Mouse (Mus musculus) right cerebral cortex, postnatal 10 days (tissue): ENCODE measurements at regions not wholly inside any gene's neighbourhood (a gene's known extent, or its start where the extent isn't known, plus 50 kb on each side); places are given as distances from the start of the nearest gene placed in this dataset.

Experiments used
- DNase-seq, 2 experiments: peaks; one replicate each; pipeline ENCODE4 v3.0.0; 2021; ENCODE audit warnings: low spot score in 2 of 2

- no peak for DNase-seq
Observed at GRCm38 (mm10) chr13:44133436-44133835, 348.9 kb downstream of the Cd83 start.

GRCm38 (mm10) chr13:44141181-44141580 lies 356.6 kb downstream of the Cd83 start:
- DNase-seq: no peak

- DNase-seq: no peak
Observed at GRCm38 (mm10) chr13:44145441-44145840, 360.9 kb downstream of the Cd83 start.

- DNase-seq: no peak
Observed at GRCm38 (mm10) chr13:44147841-44148240, 363.3 kb downstream of the Cd83 start.

GRCm38 (mm10) chr13:44149499-44149898 lies 364.9 kb downstream of the Cd83 start:
- DNase-seq: no peak

- no peak for DNase-seq
Observed at GRCm38 (mm10) chr13:44151526-44151925, 367.0 kb downstream of the Cd83 start.

GRCm38 (mm10) chr13:44152806-44153613 lies 368.4 kb downstream of the Cd83 start:
- no peak for DNase-seq

- no peak for DNase-seq
Observed at GRCm38 (mm10) chr13:44153784-44154183, 369.2 kb downstream of the Cd83 start.

GRCm38 (mm10) chr13:44155956-44156355 lies 371.4 kb downstream of the Cd83 start:
- DNase-seq: no peak

GRCm38 (mm10) chr13:44156546-44156945 lies 372.0 kb downstream of the Cd83 start:
- DNase-seq: no peak

- DNase-seq: no peak
Observed at GRCm38 (mm10) chr13:44157236-44157635, 372.7 kb downstream of the Cd83 start.

- DNase-seq: no peak
Observed at GRCm38 (mm10) chr13:44158364-44158763, 373.8 kb downstream of the Cd83 start.

- no peak for DNase-seq
Observed at GRCm38 (mm10) chr13:44159346-44159745, 374.8 kb downstream of the Cd83 start.

- DNase-seq: no peak
Observed at GRCm38 (mm10) chr13:44164746-44165145, 380.2 kb downstream of the Cd83 start.

GRCm38 (mm10) chr13:44167186-44167585 lies 382.6 kb downstream of the Cd83 start:
- peak; percentile 45 for DNase-seq

- DNase-seq: no peak
Observed at GRCm38 (mm10) chr13:44168186-44168585, 383.6 kb downstream of the Cd83 start.

GRCm38 (mm10) chr13:44171639-44172038 lies 387.1 kb downstream of the Cd83 start:
- no peak for DNase-seq

GRCm38 (mm10) chr13:44172701-44173100 lies 388.1 kb downstream of the Cd83 start:
- DNase-seq: no peak

GRCm38 (mm10) chr13:44174236-44174635 lies 389.7 kb downstream of the Cd83 start:
- no peak for DNase-seq

GRCm38 (mm10) chr13:44175300-44176036 lies 390.9 kb downstream of the Cd83 start:
- no peak for DNase-seq

- no peak for DNase-seq
Observed at GRCm38 (mm10) chr13:44176121-44176520, 391.5 kb downstream of the Cd83 start.

- no peak for DNase-seq
Observed at GRCm38 (mm10) chr13:44178006-44178405, 393.4 kb downstream of the Cd83 start.

GRCm38 (mm10) chr13:44180384-44180783 lies 395.8 kb downstream of the Cd83 start:
- DNase-seq: no peak
